Mouse (Mus musculus): ENCODE measurements around the gene Rpp30. TPM values are rescaled to one million over a fixed set of nuclear protein-coding genes. Genes with fewer than 3 reads are reported as not detected.
A peak's percentile ranks its signal among the peaks of the same experiment; 100 is the strongest.

Rpp30 gene
- 20.8 and 23.1 TPM in 2 replicates for polyA plus RNA-seq (2012; rRNA removed)

- DNase-seq (ENCODE audit: low spot score), result peak; percentile 51
These were observed at the start of gene Rpp30 for GRCm38 (mm10) chr19:36083262-36084225. Rpp30 (plus strand) TSS chr19:36083716.

GRCm38 (mm10) chr19:36046046-36046445, 37.5 kb upstream of the Rpp30 start:
- no peak for DNase-seq (ENCODE audit: low spot score)

GRCm38 (mm10) chr19:36056502-36057221, 26.9 kb upstream of the Rpp30 start:
- DNase-seq (ENCODE audit: low spot score), result peak; percentile 16

GRCm38 (mm10) chr19:36057231-36057811, 26.2 kb upstream of the Rpp30 start, which contains the start of gene Htr7:
Htr7 (minus strand) TSS chr19:36057507.
- DNase-seq (ENCODE audit: low spot score), result peak; percentile 20

- no peak for DNase-seq (ENCODE audit: low spot score)
These were observed 20.6 kb upstream of the Rpp30 start for GRCm38 (mm10) chr19:36062801-36063529.

- no peak for DNase-seq (ENCODE audit: low spot score)
These were observed 782 bp upstream of the Rpp30 start for GRCm38 (mm10) chr19:36082606-36083261.

- no peak for DNase-seq (ENCODE audit: low spot score)
These were observed 7.3 kb downstream of the Rpp30 start for GRCm38 (mm10) chr19:36090781-36091180.

- DNase-seq (ENCODE audit: low spot score), result no peak
These were observed 13.7 kb downstream of the Rpp30 start for GRCm38 (mm10) chr19:36097194-36097593.

- DNase-seq (ENCODE audit: low spot score), result no peak
These were observed 14.7 kb downstream of the Rpp30 start for GRCm38 (mm10) chr19:36098265-36098664.

- DNase-seq (ENCODE audit: low spot score), result no peak
These were observed 15.4 kb downstream of the Rpp30 start for GRCm38 (mm10) chr19:36098916-36099315.

GRCm38 (mm10) chr19:36103909-36104308, 20.4 kb downstream of the Rpp30 start:
- no peak for DNase-seq (ENCODE audit: low spot score)

GRCm38 (mm10) chr19:36109318-36109944, 25.9 kb downstream of the Rpp30 start:
- no peak for DNase-seq (ENCODE audit: low spot score)

- no peak for DNase-seq (ENCODE audit: low spot score)
These were observed 26.9 kb downstream of the Rpp30 start for GRCm38 (mm10) chr19:36110465-36110864.

GRCm38 (mm10) chr19:36111054-36111895, 27.8 kb downstream of the Rpp30 start:
- no peak for DNase-seq (ENCODE audit: low spot score)

GRCm38 (mm10) chr19:36112007-36112406, 28.5 kb downstream of the Rpp30 start:
- DNase-seq (ENCODE audit: low spot score), result no peak

GRCm38 (mm10) chr19:36116185-36116584, 32.7 kb downstream of the Rpp30 start:
- no peak for DNase-seq (ENCODE audit: low spot score)

- DNase-seq (ENCODE audit: low spot score), result no peak
These were observed 35.7 kb downstream of the Rpp30 start for GRCm38 (mm10) chr19:36119219-36119618.

GRCm38 (mm10) chr19:36119783-36120471, 36.4 kb downstream of the Rpp30 start, which contains the start of gene Ankrd1:
Ankrd1 (minus strand) TSS chr19:36120099.
- DNase-seq (ENCODE audit: low spot score), result no peak

- no peak for DNase-seq (ENCODE audit: low spot score)
These were observed 40.7 kb downstream of the Rpp30 start for GRCm38 (mm10) chr19:36124203-36124602.
